Mouse (Mus musculus): ENCODE measurements around the gene Dnaja3.

GRCm38 (mm10) chr16:4596836-4597235 is 43.0 kb upstream of the Dnaja3 start:
- TF ChIP-seq CTCF (IDR thresholded peaks at IDR 0.05; ENCODE audit: control insufficient read depth, insufficient read depth, insufficient read length) (no peak), FOSL1 (IDR thresholded peaks at IDR 0.05; ENCODE audit: insufficient read depth, low read length, poor library complexity, severe bottlenecking) (no peak), USF1 (IDR thresholded peaks at IDR 0.05; ENCODE audit: low read depth) (no peak), MAX (IDR thresholded peaks at IDR 0.05) (no peak)

All from C2C12 (cell line).